Mouse (Mus musculus) heart, adult 2 months (tissue): Measurements from ENCODE around the gene Lin52.

Experiments
- CTCF ChIP-seq: fragments of 200-600 bp; IDR thresholded peaks from 2 replicates; pipeline ENCODE4 v1.8.1; 2022; ENCODE audit warnings: antibody characterized with exemption, mild to moderate bottlenecking, moderate library complexity
- POLR2A ChIP-seq: fragments of 200-500 bp; IDR thresholded peaks from 2 replicates; pipeline ENCODE4 v1.6.1; 2011; ENCODE audit warnings: mild to moderate bottlenecking, low read depth, low read length, control low read depth; ENCODE audit not compliant: insufficient read depth

- TF ChIP-seq POLR2A (no peak), CTCF (no peak)
Observed at GRCm38 (mm10) chr12:84578440-84578770, 127.2 kb downstream of the Lin52 start.
